Mouse (Mus musculus) adrenal gland, postnatal 14 days (tissue): ENCODE data around the gene Trpc5. TPM values are rescaled to one million over a fixed set of nuclear protein-coding genes. Genes with fewer than 3 reads are reported as not detected.

Experiments
- DNase-seq: peaks from one replicate; pipeline ENCODE4 v3.0.0; 2021; ENCODE audit warnings: mixed read lengths
- total RNA-seq: library from RNA; stranded (reverse); gene quantifications from 2 replicates; pipeline ENCODE4 v1.2.3, GENCODE M21; 2021

Trpc5 gene
- total RNA-seq, 1 experiment from 2014 or later: 1.4 TPM

DNA sequence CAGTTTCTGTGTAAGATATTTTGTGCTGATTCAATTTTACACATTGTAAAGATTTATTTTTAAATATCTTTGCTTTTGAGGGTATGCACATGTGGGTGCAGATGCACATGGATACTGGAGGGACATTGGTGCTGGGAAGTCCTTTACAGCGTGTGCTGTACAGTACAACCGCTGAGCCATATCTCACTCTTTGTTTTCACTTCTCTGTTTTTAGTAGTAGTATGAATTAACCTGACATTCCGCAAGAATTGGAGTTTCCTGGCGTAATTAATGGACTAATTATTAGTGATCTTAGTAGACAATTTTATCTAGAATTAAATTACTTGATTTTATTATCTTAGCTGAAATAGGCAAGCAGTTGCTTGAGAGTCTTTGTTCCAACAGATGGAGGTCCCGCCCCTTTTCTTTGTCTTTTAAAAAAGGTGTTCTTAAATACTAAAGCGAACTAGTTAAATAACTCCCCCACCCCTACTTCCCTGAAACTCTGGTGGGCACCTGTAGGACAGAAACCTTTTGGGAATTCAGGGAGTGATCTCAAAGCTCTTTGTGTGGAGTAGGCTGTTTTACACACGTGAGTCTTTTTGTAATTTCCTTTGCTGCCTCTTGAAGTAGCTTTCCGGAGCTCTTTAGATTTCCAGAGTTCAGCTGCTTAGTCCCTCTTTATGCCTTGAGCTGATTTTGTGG is 352.5 kb downstream of the Trpc5 start:
- DNase-seq: no peak

Other genes starting within 250 kb of the Trpc5 start
- not detected in 2 replicates for gene Trpc5os, start 231.6 kb downstream of the Trpc5 start, total RNA-seq
- 2.1 and 3.1 TPM in 2 replicates for gene Rtl4, start 727 bp upstream of the Trpc5 start, total RNA-seq